Mouse (Mus musculus): ENCODE data around the gene Tbcd. TPM values are rescaled to one million over a fixed set of nuclear protein-coding genes. Genes with fewer than 3 reads are reported as not detected.
A peak's percentile ranks its signal among the peaks of the same experiment; 100 is the strongest.

Gene Tbcd
- polyA plus RNA-seq (2014; fragmentation: Nextera tagmentation; extraction: Ambion mirVana), result 45.8 and 55.6 TPM in 2 replicates

GRCm38 (mm10) chr11:121451753-121452635 is at the start of gene Tbcd:
TSS of gene Tbcd (plus strand) at chr11:121451949.
- Histone ChIP-seq H3K4me3 (replicated peaks; ENCODE audit: low read depth, low read length) (peak within 1 kb of the TSS; percentile 84), H3K9me3 (ENCODE audit: control insufficient read depth, low read length) (no peaks in the 10 kb centered on the region), H3K27ac (replicated peaks; ENCODE audit: low read depth, low read length) (peak within 1 kb of the TSS; percentile 86), H3K27me3 (ENCODE audit: control insufficient read depth, insufficient read depth, low read length) (no peaks in the 10 kb centered on the region), H3K4me2 (ENCODE audit: low read length) (peak within 1 kb of the TSS; percentile 79), H3K36me3 (ENCODE audit: control insufficient read depth, insufficient read depth, low read length) (peaks cover 8% of the 10 kb centered on the region; the same call in 1 of the 2 replicates), H3K4me1 (ENCODE audit: control insufficient read depth, insufficient read depth, low read length) (peaks cover 14% of the 10 kb centered on the region), H3K9ac (replicated peaks; ENCODE audit: low read length) (peak within 1 kb of the TSS; percentile 74)
- DNase-seq (peak; percentile 96), ATAC-seq (ENCODE audit: low FRiP score, low TSS enrichment) (peak; percentile 95)
- WGBS, result under 1% methylated on average over 58 of the region's 58 CpGs

GRCm38 (mm10) chr11:121407366-121408155 is 44.2 kb upstream of the Tbcd start:
- no peaks in the 10 kb centered on the region for H3K9me3 ChIP-seq (ENCODE audit: control insufficient read depth, low read length)
- no peak for DNase-seq
- no peak overlapping the region for H3K4me2 ChIP-seq (ENCODE audit: low read length)
- H3K27me3 ChIP-seq (ENCODE audit: control insufficient read depth, insufficient read depth, low read length), result no peaks in the 10 kb centered on the region
- H3K27ac ChIP-seq (replicated peaks; ENCODE audit: low read depth, low read length), result no peak overlapping the region
- H3K4me1 ChIP-seq (ENCODE audit: control insufficient read depth, insufficient read depth, low read length), result no peaks in the 10 kb centered on the region
- no peak overlapping the region for H3K9ac ChIP-seq (replicated peaks; ENCODE audit: low read length)
- H3K36me3 ChIP-seq (ENCODE audit: control insufficient read depth, insufficient read depth, low read length), result no peaks in the 10 kb centered on the region
- 72% methylated on average over 3 of the region's 3 CpGs for WGBS
- no peak for ATAC-seq (ENCODE audit: low FRiP score, low TSS enrichment)
- H3K4me3 ChIP-seq (replicated peaks; ENCODE audit: low read depth, low read length), result no peak overlapping the region

GRCm38 (mm10) chr11:121414762-121415161 is 37.0 kb upstream of the Tbcd start:
- ATAC-seq (ENCODE audit: low FRiP score, low TSS enrichment) (no peak), DNase-seq (no peak)
- H3K27ac ChIP-seq (replicated peaks; ENCODE audit: low read depth, low read length), result no peak overlapping the region
- no peak overlapping the region for H3K9ac ChIP-seq (replicated peaks; ENCODE audit: low read length)
- no peaks in the 10 kb centered on the region for H3K4me1 ChIP-seq (ENCODE audit: control insufficient read depth, insufficient read depth, low read length)
- no peak overlapping the region for H3K4me2 ChIP-seq (ENCODE audit: low read length)
- H3K9me3 ChIP-seq (ENCODE audit: control insufficient read depth, low read length), result no peaks in the 10 kb centered on the region
- no peaks in the 10 kb centered on the region for H3K27me3 ChIP-seq (ENCODE audit: control insufficient read depth, insufficient read depth, low read length)
- 89% methylated on average over 5 of the region's 5 CpGs for WGBS
- no peak overlapping the region for H3K4me3 ChIP-seq (replicated peaks; ENCODE audit: low read depth, low read length)
- H3K36me3 ChIP-seq (ENCODE audit: control insufficient read depth, insufficient read depth, low read length), result no peaks in the 10 kb centered on the region

- Histone ChIP-seq H3K36me3 (ENCODE audit: control insufficient read depth, insufficient read depth, low read length) (no peaks in the 10 kb centered on the region), H3K9ac (replicated peaks; ENCODE audit: low read length) (no peak overlapping the region), H3K4me1 (ENCODE audit: control insufficient read depth, insufficient read depth, low read length) (peaks cover under 1% of the 10 kb centered on the region; the same call in 1 of the 2 replicates), H3K27me3 (ENCODE audit: control insufficient read depth, insufficient read depth, low read length) (no peaks in the 10 kb centered on the region), H3K9me3 (ENCODE audit: control insufficient read depth, low read length) (no peaks in the 10 kb centered on the region), H3K4me3 (replicated peaks; ENCODE audit: low read depth, low read length) (no peak overlapping the region), H3K27ac (replicated peaks; ENCODE audit: low read depth, low read length) (no peak overlapping the region), H3K4me2 (ENCODE audit: low read length) (no peak overlapping the region)
- DNase-seq, result no peak
- 80% methylated on average over 5 of the region's 5 CpGs for WGBS
- no peak for ATAC-seq (ENCODE audit: low FRiP score, low TSS enrichment)
These were observed 36.4 kb upstream of the Tbcd start for GRCm38 (mm10) chr11:121415351-121415750.

- Histone ChIP-seq H3K27ac (replicated peaks; ENCODE audit: low read depth, low read length) (no peak overlapping the region), H3K27me3 (ENCODE audit: control insufficient read depth, insufficient read depth, low read length) (no peaks in the 10 kb centered on the region), H3K4me3 (replicated peaks; ENCODE audit: low read depth, low read length) (no peak overlapping the region), H3K4me1 (ENCODE audit: control insufficient read depth, insufficient read depth, low read length) (peaks cover 13% of the 10 kb centered on the region), H3K4me2 (ENCODE audit: low read length) (no peak overlapping the region), H3K36me3 (ENCODE audit: control insufficient read depth, insufficient read depth, low read length) (no peaks in the 10 kb centered on the region), H3K9ac (replicated peaks; ENCODE audit: low read length) (no peak overlapping the region), H3K9me3 (ENCODE audit: control insufficient read depth, low read length) (no peaks in the 10 kb centered on the region)
- no peak for DNase-seq
- ATAC-seq (ENCODE audit: low FRiP score, low TSS enrichment), result no peak
- 88% methylated on average over 5 of the region's 5 CpGs for WGBS
These were observed 33.8 kb upstream of the Tbcd start for GRCm38 (mm10) chr11:121417971-121418370.

- ATAC-seq (ENCODE audit: low FRiP score, low TSS enrichment), result no peak
- H3K9ac ChIP-seq (replicated peaks; ENCODE audit: low read length), result no peak overlapping the region
- H3K27ac ChIP-seq (replicated peaks; ENCODE audit: low read depth, low read length), result no peak overlapping the region
- WGBS, result 48% methylated on average over 2 of the region's 2 CpGs
- H3K9me3 ChIP-seq (ENCODE audit: control insufficient read depth, low read length), result no peaks in the 10 kb centered on the region
- no peaks in the 10 kb centered on the region for H3K36me3 ChIP-seq (ENCODE audit: control insufficient read depth, insufficient read depth, low read length)
- no peak for DNase-seq
- H3K4me2 ChIP-seq (ENCODE audit: low read length), result no peak overlapping the region
- H3K27me3 ChIP-seq (ENCODE audit: control insufficient read depth, insufficient read depth, low read length), result no peaks in the 10 kb centered on the region
- H3K4me3 ChIP-seq (replicated peaks; ENCODE audit: low read depth, low read length), result no peak overlapping the region
- H3K4me1 ChIP-seq (ENCODE audit: control insufficient read depth, insufficient read depth, low read length), result peaks cover 13% of the 10 kb centered on the region
These were observed 32.8 kb upstream of the Tbcd start for GRCm38 (mm10) chr11:121418932-121419331.

- Histone ChIP-seq H3K4me3 (replicated peaks; ENCODE audit: low read depth, low read length) (peak overlapping the region; percentile 72), H3K9ac (replicated peaks; ENCODE audit: low read length) (no peak overlapping the region), H3K27ac (replicated peaks; ENCODE audit: low read depth, low read length) (no peak overlapping the region)
These were observed 31.4 kb upstream of the Tbcd start for GRCm38 (mm10) chr11:121420379-121420778.

GRCm38 (mm10) chr11:121420830-121421552 is 30.8 kb upstream of the Tbcd start, which contains the start of gene Fn3krp:
TSS of gene Fn3krp (plus strand) at chr11:121421401.
- H3K27me3 ChIP-seq (ENCODE audit: control insufficient read depth, insufficient read depth, low read length), result no peaks in the 10 kb centered on the region
- peaks cover 13% of the 10 kb centered on the region for H3K4me1 ChIP-seq (ENCODE audit: control insufficient read depth, insufficient read depth, low read length)
- H3K4me3 ChIP-seq (replicated peaks; ENCODE audit: low read depth, low read length), result peak within 1 kb of the TSS; percentile 72
- no peaks in the 10 kb centered on the region for H3K9me3 ChIP-seq (ENCODE audit: control insufficient read depth, low read length)
- H3K4me2 ChIP-seq (ENCODE audit: low read length), result peak within 1 kb of the TSS; percentile 74
- H3K36me3 ChIP-seq (ENCODE audit: control insufficient read depth, insufficient read depth, low read length), result 0 out of 2 replicates have a peak, but pooled peaks cover 4% of the 10 kb centered on the region
- WGBS, result 1% methylated on average over 28 of the region's 28 CpGs
- H3K9ac ChIP-seq (replicated peaks; ENCODE audit: low read length), result peak within 1 kb of the TSS; percentile 68
- peak; percentile 100 for ATAC-seq (ENCODE audit: low FRiP score, low TSS enrichment)
- peak within 1 kb of the TSS; percentile 58 for H3K27ac ChIP-seq (replicated peaks; ENCODE audit: low read depth, low read length)
- DNase-seq, result peak; percentile 98

More at GRCm38 (mm10) chr11:121420379-121420778, 31.4 kb upstream of the Tbcd start:
- H3K36me3 ChIP-seq (ENCODE audit: control insufficient read depth, insufficient read depth, low read length), result 0 out of 2 replicates have a peak, but pooled peaks cover 2% of the 10 kb centered on the region
- no peaks in the 10 kb centered on the region for H3K27me3 ChIP-seq (ENCODE audit: control insufficient read depth, insufficient read depth, low read length)
- DNase-seq (no peak), ATAC-seq (ENCODE audit: low FRiP score, low TSS enrichment) (no peak)
- WGBS, result 51% methylated on average over 5 of the region's 5 CpGs
- peaks cover 13% of the 10 kb centered on the region for H3K4me1 ChIP-seq (ENCODE audit: control insufficient read depth, insufficient read depth, low read length)
- no peaks in the 10 kb centered on the region for H3K9me3 ChIP-seq (ENCODE audit: control insufficient read depth, low read length)
- peak overlapping the region; percentile 74 for H3K4me2 ChIP-seq (ENCODE audit: low read length)

Measured in midbrain, embryonic 14.5 days (tissue).